Mouse (Mus musculus) neutrophil, adult 5-6 weeks (primary cell): Measurements from ENCODE around the gene Akr1b3. TPM values are rescaled to one million over a fixed set of nuclear protein-coding genes. Genes with fewer than 3 reads are reported as not detected.
"Not testable (repeated sequence)": the region's sequence is repeated elsewhere in the genome, so short reads cannot be mapped to it uniquely, and the experiment has no call there.

Source experiments
- ATAC-seq: fragments of 151-379, 151-347 bp; 2 replicates; pipeline ENCODE4 v1.8.0; 2017; ENCODE audit warnings: mild to moderate bottlenecking, moderate TSS enrichment; ENCODE audit not compliant: insufficient number of reproducible peaks, poor library complexity, low FRiP score, severe bottlenecking; ENCODE audit errors: extremely low read depth
- total RNA-seq: library from RNA; stranded (forward); fragments of 200-1000 nt; gene quantifications from 2 replicates; pipeline ENCODE4 v1.2.3, GENCODE M21; 2017

Gene Akr1b3
- 64.4 and 64.6 TPM in 2 replicates for total RNA-seq

DNA sequence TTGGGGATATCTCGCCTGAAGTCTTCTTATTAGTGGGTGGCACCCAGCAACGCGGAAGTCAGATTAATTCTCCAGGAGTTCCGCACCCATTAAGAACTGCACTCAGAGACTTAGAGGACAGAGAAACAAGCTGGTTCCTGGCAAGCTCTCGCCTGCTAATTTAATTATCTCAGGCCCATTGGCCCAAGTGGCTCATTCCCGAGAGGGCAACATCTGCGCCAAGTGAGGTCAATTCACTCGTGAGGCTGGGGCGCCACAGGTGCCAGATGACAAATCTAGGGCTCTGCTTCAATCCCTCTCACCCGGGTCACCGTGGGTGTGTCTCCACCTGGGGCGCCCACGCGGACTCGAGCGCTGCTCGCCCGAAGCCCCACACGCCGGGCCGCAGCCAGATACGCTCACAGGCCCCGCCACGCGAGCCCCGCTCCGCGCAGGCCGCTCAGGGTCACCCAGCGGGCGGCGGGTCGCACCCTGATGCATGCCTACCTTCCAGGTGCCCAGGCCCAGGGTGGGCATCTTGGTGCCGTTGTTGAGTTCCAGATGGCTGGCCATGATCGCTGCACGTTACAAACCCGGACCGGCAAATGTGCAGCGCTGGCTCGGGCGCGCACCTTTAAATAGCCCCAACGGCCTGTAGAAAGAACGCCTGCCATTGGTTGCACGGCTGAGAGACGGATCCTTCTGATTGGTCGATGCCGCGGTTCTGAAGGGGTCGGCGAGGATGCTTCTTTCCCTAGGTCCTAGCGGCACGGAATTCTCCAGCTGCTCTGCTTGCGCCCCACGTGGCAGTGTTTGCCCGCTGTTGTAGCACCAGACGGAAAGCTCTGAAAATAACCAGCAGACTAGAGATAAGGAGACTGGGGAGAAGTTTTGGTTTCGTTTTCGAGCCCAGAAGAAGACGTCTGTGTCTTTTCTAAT is at the start of gene Akr1b3:
Gene Akr1b3 (minus strand): TSS at position 625 of the 918 bp plus-strand sequence.
- ATAC-seq: peak; percentile 92

GRCm38 (mm10) chr6:34364217-34365136 is 47.2 kb upstream of the Akr1b3 start:
- ATAC-seq: no peak

DNA sequence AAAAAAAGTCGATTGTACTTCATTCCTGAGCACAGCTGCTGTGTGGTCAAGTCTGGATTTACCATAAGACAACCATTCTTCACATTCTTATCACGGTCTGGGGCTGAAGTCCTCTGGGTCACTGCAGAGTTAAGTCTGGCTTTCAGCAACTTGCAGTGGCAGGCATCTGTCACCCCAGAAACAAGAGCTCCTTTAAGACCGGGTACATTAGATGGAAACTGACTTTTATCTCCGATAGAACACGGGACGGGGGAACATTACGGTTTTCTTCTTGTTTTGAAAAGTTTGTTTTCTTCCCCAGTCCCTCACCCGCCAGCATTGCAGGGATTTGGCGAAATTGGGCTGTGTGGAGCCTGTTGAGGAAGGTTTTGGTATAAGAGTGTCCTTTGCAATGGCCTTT is 38.6 kb upstream of the Akr1b3 start:
- ATAC-seq: no peak

DNA sequence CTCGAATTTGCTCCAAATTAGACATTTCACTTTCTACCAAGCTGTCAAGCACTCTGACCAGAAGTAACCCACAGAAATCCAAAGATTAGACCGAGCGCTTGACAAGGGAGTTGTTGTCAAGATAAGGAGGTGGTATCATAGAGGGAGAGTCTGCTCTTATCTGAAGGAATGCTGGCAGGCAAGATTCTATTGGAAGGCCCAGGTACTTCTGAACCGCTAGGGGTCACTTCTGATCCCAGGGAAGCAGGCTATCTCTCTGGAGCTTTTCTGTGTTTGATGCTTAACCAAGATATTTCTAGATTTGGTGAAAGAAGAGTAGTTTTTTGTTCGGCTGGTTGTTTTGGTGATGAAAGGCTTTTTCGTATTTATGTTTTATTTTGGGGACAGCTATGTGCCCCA is 38.1 kb upstream of the Akr1b3 start:
- ATAC-seq: no peak

DNA sequence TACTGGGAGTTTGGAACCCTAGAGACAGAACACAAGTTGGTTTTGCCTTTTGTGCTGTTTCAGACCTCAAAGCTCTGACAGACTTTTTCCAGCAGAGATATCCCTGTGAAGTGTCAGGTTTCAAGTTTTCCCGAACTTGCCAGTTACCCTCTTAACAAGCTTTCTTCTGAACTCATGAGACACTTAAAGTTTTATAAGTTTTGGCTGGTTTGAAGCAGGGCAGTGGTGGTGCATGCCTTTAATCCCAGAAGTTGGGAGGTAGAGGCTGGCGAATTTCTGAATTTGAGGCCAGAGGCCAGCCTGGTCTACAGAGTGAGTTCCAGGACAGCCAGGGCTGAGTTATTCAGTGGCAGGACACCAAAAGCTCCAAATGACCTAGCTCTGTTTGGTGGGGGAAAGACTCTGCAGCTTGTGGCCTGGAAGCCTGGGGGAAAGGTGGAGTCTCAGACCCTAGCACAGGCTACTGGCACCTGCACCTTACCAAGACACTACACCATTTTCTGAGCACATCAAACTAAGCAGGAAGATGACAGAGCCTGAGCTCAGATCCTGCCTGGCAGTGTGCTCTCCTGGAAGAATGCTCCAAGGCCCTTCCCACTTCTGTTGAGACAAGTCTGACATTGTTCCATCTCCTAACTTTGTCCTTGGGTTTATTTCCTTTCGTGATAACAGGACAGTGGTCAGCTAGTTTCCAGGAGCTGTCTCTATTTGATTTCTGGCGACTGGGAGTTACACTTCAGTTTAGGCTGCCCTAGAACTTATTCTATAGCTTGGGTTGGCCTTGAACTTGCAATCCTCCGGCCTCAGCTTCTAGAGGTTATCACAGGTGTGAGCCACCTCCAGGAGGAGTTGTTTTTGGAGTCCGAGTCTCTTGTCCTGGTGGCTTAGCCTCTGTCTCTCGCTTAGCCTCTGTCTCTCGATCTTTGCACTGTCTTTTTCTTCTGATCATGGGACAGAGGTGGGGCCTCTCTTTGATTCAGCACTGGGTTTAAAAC is 37.4 kb upstream of the Akr1b3 start:
- no peak for ATAC-seq

DNA sequence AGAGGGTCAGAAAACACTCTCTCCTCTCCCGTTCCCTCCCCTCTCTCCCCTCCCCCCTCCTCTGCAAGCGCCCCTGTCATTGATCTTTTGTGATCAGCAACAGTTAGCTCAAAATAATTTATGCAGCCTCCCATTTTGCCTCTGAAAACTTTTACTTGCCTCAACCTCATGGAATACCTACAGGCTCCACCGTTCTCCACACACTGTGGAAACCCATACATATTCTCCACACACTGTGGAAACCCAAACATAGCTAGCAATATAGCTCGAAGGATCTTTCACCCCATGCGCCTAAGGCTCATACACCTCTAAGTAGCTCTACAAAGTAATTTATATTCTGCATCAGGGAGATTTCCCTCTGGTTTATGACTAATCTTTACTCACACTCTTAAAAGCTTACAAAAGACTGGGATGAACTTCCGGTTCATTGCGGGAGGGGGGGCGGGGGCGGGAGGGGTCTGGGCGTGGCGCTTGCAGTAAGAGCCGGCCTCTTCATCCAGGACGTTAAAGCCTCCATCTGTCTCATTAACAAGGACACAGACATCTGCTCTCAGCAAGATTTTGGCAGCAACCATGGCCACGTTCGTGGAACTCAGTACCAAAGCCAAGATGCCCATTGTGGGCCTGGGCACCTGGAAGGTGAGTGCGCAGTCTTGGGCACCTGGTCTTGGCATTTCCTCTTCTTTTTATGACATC is 36.5 kb upstream of the Akr1b3 start, which contains the start of gene Akr1b8:
Gene Akr1b8 (plus strand): TSS at position 462 of the 696 bp plus-strand sequence.
- no peak for ATAC-seq

DNA sequence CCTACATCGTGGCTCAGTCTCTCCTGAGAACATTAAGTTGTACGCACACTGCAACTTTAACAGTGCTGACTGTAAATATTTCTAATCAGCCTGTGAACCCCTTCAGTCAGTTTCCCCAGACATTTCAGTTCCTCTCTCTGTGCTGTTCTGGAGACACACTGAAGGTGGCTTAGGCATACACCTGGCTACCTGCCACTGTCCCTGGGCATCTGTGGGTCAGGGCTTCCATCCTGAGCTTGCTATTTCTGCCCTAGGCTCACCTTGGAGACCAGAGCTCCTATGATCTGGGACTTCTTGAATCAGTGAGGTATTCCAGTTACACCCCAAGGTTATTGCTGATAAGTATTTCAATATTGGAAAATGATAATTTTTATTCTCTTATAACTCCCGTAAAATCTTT is 35.1 kb upstream of the Akr1b3 start:
- ATAC-seq: no peak

GRCm38 (mm10) chr6:34351481-34351880 is 34.2 kb upstream of the Akr1b3 start:
- ATAC-seq: not testable (repeated sequence)

GRCm38 (mm10) chr6:34350037-34350699 is 32.9 kb upstream of the Akr1b3 start:
- ATAC-seq: no peak

DNA sequence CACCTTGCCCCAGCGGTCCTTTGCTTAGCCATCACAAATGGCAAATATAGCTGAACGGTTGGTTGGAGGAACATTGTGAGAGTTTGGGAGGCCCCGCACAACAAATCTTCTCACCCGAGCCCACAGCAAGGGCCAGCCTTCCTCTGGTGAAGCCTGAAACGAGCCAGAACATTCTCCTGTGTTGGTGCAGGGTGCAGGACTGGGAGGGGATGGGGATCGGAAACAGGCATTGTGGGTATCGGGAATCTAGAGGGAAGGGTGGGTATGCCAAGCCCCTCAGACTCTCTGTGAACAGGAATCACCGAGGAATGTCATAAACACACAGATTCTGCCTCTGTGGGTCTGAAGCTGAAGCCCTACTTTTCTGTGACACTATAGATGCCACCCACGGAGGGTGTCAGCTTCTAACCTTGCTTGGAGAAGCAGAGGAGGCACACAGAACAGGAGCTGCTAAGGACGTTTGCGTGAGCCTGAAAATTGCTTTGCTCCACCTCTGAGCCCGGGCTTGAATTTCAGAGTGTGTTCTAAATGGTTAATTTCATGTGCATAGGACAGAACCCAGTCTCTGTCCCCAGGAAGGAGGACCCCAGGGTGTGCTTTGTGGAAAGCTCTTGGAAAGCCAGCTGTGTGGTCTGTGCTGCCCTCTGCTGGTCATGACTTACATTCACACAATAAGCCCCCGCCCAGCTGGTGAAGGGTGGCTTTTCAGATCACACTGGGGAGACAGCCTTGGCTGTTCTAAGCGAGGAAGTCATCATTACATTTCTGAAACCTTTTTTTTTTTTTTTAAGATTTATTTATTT is 29.0 kb upstream of the Akr1b3 start:
- ATAC-seq: peak; percentile 69; the same call in 1 of the 2 replicates

DNA sequence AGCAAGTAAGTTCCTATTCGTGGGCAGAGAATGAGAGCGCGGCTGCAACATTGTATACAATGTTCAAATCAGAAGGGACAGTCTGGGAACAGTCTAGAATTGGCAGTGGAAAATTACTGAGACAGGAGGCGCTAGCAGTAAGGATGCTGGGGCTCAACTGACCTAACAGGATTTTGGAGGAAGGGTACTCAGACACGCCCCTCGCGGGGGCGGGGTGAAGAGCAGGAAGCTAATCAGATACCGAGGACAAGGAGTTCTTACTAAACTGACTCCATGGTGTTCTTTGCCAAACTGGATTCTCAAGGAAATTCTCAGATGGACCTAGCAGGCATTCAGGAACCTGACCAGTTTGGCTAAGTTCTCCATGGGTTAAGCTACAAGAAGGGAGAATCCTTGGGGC is 27.7 kb upstream of the Akr1b3 start:
- ATAC-seq: no peak

DNA sequence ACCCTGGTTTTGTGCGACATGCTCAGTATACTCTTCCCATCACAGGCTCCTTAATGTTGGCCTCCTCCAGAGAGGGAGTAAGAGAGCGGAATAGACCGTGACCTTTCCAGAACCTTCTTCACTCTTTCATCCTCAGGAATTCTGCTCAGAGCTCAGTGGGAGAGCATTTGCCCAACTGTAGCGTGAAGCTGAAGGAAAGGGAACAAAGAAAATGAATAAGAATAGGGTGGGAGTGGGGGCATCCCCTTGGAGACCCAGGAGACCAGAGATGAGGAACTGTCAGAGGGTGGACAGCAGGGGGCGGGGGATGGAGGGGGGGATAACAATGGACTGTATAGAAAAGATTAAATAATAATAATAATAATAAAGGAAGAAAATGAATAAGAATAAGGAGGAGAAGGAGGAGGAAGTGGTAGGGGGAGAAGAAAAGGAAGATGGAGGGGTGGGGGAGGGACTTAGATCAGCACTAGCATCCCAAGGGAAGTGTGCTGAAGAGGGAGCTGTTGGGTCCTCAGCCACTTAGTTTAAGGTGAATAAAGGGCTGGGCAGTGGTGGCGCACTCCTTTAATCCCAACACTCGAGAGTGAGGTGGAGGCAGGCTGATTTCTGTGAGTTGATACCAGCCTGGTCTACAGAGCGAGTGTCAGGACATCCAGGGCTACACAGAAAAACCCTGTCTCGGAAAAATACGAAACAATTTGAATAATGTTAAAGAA is 27.0 kb upstream of the Akr1b3 start:
- ATAC-seq: no peak

- ATAC-seq: no peak
Measured at GRCm38 (mm10) chr6:34343426-34343825, 26.1 kb upstream of the Akr1b3 start.

DNA sequence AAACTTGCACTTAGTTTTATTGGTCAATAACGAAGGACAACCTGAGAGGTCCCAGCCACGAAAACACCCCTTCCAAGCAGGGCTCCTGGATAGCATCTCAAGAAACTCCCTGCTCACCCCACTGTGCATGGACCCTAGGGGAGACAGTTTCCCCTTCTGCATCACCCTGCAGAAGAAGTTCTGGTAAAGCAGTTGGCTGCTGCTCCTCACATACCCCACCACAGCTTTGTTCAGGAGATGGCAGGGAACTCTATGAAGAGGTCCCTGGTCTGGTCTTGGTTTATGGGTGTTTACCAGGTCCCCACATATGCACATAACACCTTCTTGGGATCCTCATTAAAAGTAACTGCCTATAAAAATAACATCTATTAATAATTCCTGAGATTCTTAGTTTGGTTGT is 25.2 kb upstream of the Akr1b3 start:
- no peak for ATAC-seq

DNA sequence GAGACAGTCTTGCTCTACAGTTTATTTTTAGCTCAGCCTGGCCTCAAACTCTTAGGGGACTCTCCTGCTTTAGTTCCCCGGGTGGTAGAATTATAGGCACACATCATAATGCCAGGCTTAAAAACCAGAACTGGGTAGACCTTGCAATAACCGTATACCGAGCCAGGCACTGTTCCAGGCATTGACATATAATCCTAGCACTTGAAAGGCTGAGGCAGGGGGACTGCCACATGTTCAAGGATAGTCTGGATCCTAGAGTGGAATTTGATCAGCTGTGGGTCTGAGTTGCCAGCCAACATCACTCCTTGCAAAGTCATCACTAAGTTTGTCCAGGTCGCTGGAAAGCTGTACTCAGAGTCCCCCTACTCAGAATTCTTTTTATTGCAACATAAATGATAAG is 24.7 kb upstream of the Akr1b3 start:
- ATAC-seq: no peak

- no peak for ATAC-seq
Measured at GRCm38 (mm10) chr6:34337799-34338198, 20.5 kb upstream of the Akr1b3 start.
